Mouse (Mus musculus): Measurements from ENCODE around the gene Vcl. TPM values are rescaled to one million over a fixed set of nuclear protein-coding genes. Genes with fewer than 3 reads are reported as not detected.
A peak's percentile ranks its signal among the peaks of the same experiment; 100 is the strongest.

Gene Vcl
- polyA plus RNA-seq (2012; rRNA removed) = 12.4 and 14.7 TPM in 2 replicates

DNA sequence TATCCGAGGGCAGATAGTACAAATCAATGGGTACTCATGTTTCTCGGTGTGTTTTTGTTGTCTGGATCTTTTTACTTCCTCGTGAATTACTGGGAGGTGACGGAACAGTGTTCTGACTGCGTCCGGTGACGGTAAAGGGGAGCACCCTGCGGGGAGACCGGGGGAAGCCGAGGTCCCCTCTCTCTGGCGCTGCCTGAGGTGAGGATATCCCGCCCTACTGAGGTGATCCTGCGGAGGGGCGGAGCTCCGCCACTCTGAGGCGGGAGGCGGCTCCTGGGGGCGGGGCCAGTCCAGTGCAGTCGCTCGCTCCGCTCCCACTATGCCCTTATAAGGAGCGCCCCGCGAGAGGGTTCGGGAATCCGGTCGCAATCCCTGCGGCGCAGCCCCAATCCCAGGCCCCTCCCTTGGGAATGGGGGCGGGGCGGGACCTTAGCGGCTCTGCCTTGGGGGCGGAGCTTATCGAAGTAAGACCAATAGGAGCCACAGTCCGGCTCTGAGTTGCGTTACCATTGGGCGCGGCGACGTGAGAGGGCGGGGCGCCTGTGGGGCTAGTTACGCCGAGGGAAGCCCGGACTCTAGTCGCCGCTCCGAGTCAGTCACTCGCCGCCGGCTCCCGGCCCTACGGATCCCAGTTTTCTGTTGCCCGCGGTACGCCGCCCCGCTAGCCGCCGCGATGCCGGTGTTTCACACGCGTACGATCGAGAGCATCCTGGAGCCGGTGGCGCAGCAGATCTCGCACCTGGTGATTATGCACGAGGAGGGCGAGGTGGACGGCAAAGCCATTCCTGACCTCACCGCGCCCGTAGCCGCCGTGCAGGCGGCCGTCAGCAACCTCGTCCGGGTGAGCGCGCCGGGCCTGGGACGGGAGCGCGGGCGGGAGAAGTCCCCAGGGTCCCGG, at the start of gene Vcl:
TSS of gene Vcl (plus strand) at position 551 of the 898 bp plus-strand sequence.
- WGBS = under 1% methylated on average over 89 of the region's 89 CpGs
- peak within 1 kb of the TSS; percentile 90 for H3K4me3 ChIP-seq (ENCODE audit: control insufficient read depth, insufficient read depth, low read length)
- H3K27me3 ChIP-seq (ENCODE audit: control insufficient read depth, insufficient read depth, low read length) = no peaks in the 10 kb centered on the region
- peak; percentile 96 for DNase-seq
- H3K27ac ChIP-seq (ENCODE audit: control insufficient read depth, insufficient read depth, low read length) = no peak within 1 kb of the TSS
- TF ChIP-seq POLR2A (IDR thresholded peaks at IDR 0.05; ENCODE audit: control insufficient read depth, extremely low read depth, insufficient read depth, low read length, poor library complexity) (peak; percentile 57; the same call in 1 of the 2 replicates), CTCF (IDR thresholded peaks at IDR 0.05; ENCODE audit: borderline replicate concordance, control insufficient read depth, extremely low read depth, insufficient read depth, low read length, poor library complexity) (no peak)
- peaks cover 10% of the 10 kb centered on the region; the same call in 1 of the 2 replicates for H3K4me1 ChIP-seq (replicated peaks; ENCODE audit: control insufficient read depth, insufficient read depth, low read length)
- no peaks in the 10 kb centered on the region for H3K36me3 ChIP-seq (ENCODE audit: control insufficient read depth, insufficient read depth, low read length)

GRCm38 (mm10) chr14:20884691-20885090, 44.5 kb upstream of the Vcl start:
- no peaks in the 10 kb centered on the region for H3K36me3 ChIP-seq (ENCODE audit: control insufficient read depth, insufficient read depth, low read length)
- no peak for DNase-seq
- TF ChIP-seq CTCF (IDR thresholded peaks at IDR 0.05; ENCODE audit: borderline replicate concordance, control insufficient read depth, extremely low read depth, insufficient read depth, low read length, poor library complexity) (no peak), POLR2A (IDR thresholded peaks at IDR 0.05; ENCODE audit: control insufficient read depth, extremely low read depth, insufficient read depth, low read length, poor library complexity) (no peak)
- 74% methylated on average over 5 of the region's 5 CpGs for WGBS
- H3K27me3 ChIP-seq (ENCODE audit: control insufficient read depth, insufficient read depth, low read length) = no peaks in the 10 kb centered on the region
- H3K27ac ChIP-seq (ENCODE audit: control insufficient read depth, insufficient read depth, low read length) = peak overlapping the region; percentile 75
- H3K4me3 ChIP-seq (ENCODE audit: control insufficient read depth, insufficient read depth, low read length) = no peak overlapping the region
- H3K4me1 ChIP-seq (replicated peaks; ENCODE audit: control insufficient read depth, insufficient read depth, low read length) = peaks cover 18% of the 10 kb centered on the region

- Histone ChIP-seq H3K4me1 (replicated peaks; ENCODE audit: control insufficient read depth, insufficient read depth, low read length) (peaks cover 18% of the 10 kb centered on the region), H3K27me3 (ENCODE audit: control insufficient read depth, insufficient read depth, low read length) (no peaks in the 10 kb centered on the region), H3K36me3 (ENCODE audit: control insufficient read depth, insufficient read depth, low read length) (no peaks in the 10 kb centered on the region), H3K4me3 (ENCODE audit: control insufficient read depth, insufficient read depth, low read length) (no peak overlapping the region), H3K27ac (ENCODE audit: control insufficient read depth, insufficient read depth, low read length) (peak overlapping the region; percentile 75)
- 19% methylated on average over 10 of the region's 10 CpGs for WGBS
- peak; percentile 49 for DNase-seq
- TF ChIP-seq POLR2A (IDR thresholded peaks at IDR 0.05; ENCODE audit: control insufficient read depth, extremely low read depth, insufficient read depth, low read length, poor library complexity) (no peak), CTCF (IDR thresholded peaks at IDR 0.05; ENCODE audit: borderline replicate concordance, control insufficient read depth, extremely low read depth, insufficient read depth, low read length, poor library complexity) (no peak)
Observed at GRCm38 (mm10) chr14:20885091-20885888, 43.9 kb upstream of the Vcl start.

GRCm38 (mm10) chr14:20886266-20886665, 42.9 kb upstream of the Vcl start:
- peak; percentile 82 for DNase-seq
- no peak for TF ChIP-seq POLR2A (IDR thresholded peaks at IDR 0.05; ENCODE audit: control insufficient read depth, extremely low read depth, insufficient read depth, low read length, poor library complexity)
- TF ChIP-seq CTCF (IDR thresholded peaks at IDR 0.05; ENCODE audit: borderline replicate concordance, control insufficient read depth, extremely low read depth, insufficient read depth, low read length, poor library complexity) = no peak
- peak overlapping the region; percentile 11; the same call in 1 of the 2 replicates for H3K27ac ChIP-seq (ENCODE audit: control insufficient read depth, insufficient read depth, low read length)

GRCm38 (mm10) chr14:20887541-20888085, 41.6 kb upstream of the Vcl start:
- over 99% methylated on average over 7 of the region's 7 CpGs for WGBS
- H3K27me3 ChIP-seq (ENCODE audit: control insufficient read depth, insufficient read depth, low read length) = no peaks in the 10 kb centered on the region
- no peak overlapping the region for H3K4me3 ChIP-seq (ENCODE audit: control insufficient read depth, insufficient read depth, low read length)
- H3K27ac ChIP-seq (ENCODE audit: control insufficient read depth, insufficient read depth, low read length) = no peak overlapping the region
- DNase-seq = no peak
- H3K4me1 ChIP-seq (replicated peaks; ENCODE audit: control insufficient read depth, insufficient read depth, low read length) = peaks cover 18% of the 10 kb centered on the region
- no peaks in the 10 kb centered on the region for H3K36me3 ChIP-seq (ENCODE audit: control insufficient read depth, insufficient read depth, low read length)
- TF ChIP-seq POLR2A (IDR thresholded peaks at IDR 0.05; ENCODE audit: control insufficient read depth, extremely low read depth, insufficient read depth, low read length, poor library complexity) (no peak), CTCF (IDR thresholded peaks at IDR 0.05; ENCODE audit: borderline replicate concordance, control insufficient read depth, extremely low read depth, insufficient read depth, low read length, poor library complexity) (no peak)

More at GRCm38 (mm10) chr14:20886266-20886665, 42.9 kb upstream of the Vcl start:
- H3K27me3 ChIP-seq (ENCODE audit: control insufficient read depth, insufficient read depth, low read length) = no peaks in the 10 kb centered on the region
- no peak overlapping the region for H3K4me3 ChIP-seq (ENCODE audit: control insufficient read depth, insufficient read depth, low read length)
- H3K36me3 ChIP-seq (ENCODE audit: control insufficient read depth, insufficient read depth, low read length) = no peaks in the 10 kb centered on the region
- peaks cover 18% of the 10 kb centered on the region for H3K4me1 ChIP-seq (replicated peaks; ENCODE audit: control insufficient read depth, insufficient read depth, low read length)
- WGBS = 25% methylated on average over 4 of the region's 4 CpGs

GRCm38 (mm10) chr14:20891941-20892402, 37.2 kb upstream of the Vcl start:
- DNase-seq = no peak
- no peak overlapping the region for H3K27ac ChIP-seq (ENCODE audit: control insufficient read depth, insufficient read depth, low read length)
- H3K36me3 ChIP-seq (ENCODE audit: control insufficient read depth, insufficient read depth, low read length) = no peaks in the 10 kb centered on the region
- H3K4me1 ChIP-seq (replicated peaks; ENCODE audit: control insufficient read depth, insufficient read depth, low read length) = no peaks in the 10 kb centered on the region
- H3K27me3 ChIP-seq (ENCODE audit: control insufficient read depth, insufficient read depth, low read length) = no peaks in the 10 kb centered on the region
- TF ChIP-seq POLR2A (IDR thresholded peaks at IDR 0.05; ENCODE audit: control insufficient read depth, extremely low read depth, insufficient read depth, low read length, poor library complexity) = no peak
- TF ChIP-seq CTCF (IDR thresholded peaks at IDR 0.05; ENCODE audit: borderline replicate concordance, control insufficient read depth, extremely low read depth, insufficient read depth, low read length, poor library complexity) = no peak
- 78% methylated on average over 9 of the region's 9 CpGs for WGBS
- no peak overlapping the region for H3K4me3 ChIP-seq (ENCODE audit: control insufficient read depth, insufficient read depth, low read length)
